Mouse (Mus musculus) ES-Bruce4 (cell line): ENCODE data around the gene Crygd. TPM values are rescaled to one million over a fixed set of nuclear protein-coding genes. Genes with fewer than 3 reads are reported as not detected.
"Not testable (repeated sequence)": the region's sequence is repeated elsewhere in the genome, so short reads cannot be mapped to it uniquely, and the experiment has no call there.

Source experiments
- H3K27ac ChIP-seq: 2 replicates; pipeline ENCODE4 v1.5.1; 2012; ENCODE audit warnings: low read length, inconsistent platforms; ENCODE audit not compliant: insufficient read depth
- H3K27me3 ChIP-seq: 2 replicates; pipeline ENCODE4 v1.6.1; 2012; ENCODE audit warnings: mild to moderate bottlenecking, low read length, inconsistent platforms; ENCODE audit not compliant: control insufficient read depth, poor library complexity, insufficient read depth, severe bottlenecking
- H3K36me3 ChIP-seq: 2 replicates; pipeline ENCODE4 v1.6.1; 2012; ENCODE audit warnings: inconsistent platforms, mild to moderate bottlenecking, low read length, moderate library complexity; ENCODE audit not compliant: control insufficient read depth, poor library complexity, insufficient read depth, severe bottlenecking
- H3K4me1 ChIP-seq: one replicate; pipeline ENCODE4 v1.8.1; 2011; ENCODE audit warnings: low read length; ENCODE audit not compliant: control insufficient read depth, insufficient read depth
- H3K4me3 ChIP-seq: 2 replicates; pipeline ENCODE4 v1.5.1; 2011; ENCODE audit warnings: low read depth, mild to moderate bottlenecking, low read length
- H3K9ac ChIP-seq: 2 replicates; pipeline ENCODE4 v1.6.1; 2012; ENCODE audit warnings: low read depth, mild to moderate bottlenecking, inconsistent platforms; ENCODE audit not compliant: poor library complexity, severe bottlenecking
- H3K9me3 ChIP-seq: replicated peaks from 2 replicates; pipeline ENCODE4 v1.6.1; 2012; ENCODE audit warnings: mild to moderate bottlenecking, low read length, inconsistent platforms; ENCODE audit not compliant: control insufficient read depth, poor library complexity, insufficient read depth, severe bottlenecking
- CTCF ChIP-seq: IDR thresholded peaks from one replicate; pipeline ENCODE4 v1.8.1; 2011; ENCODE audit warnings: low read depth, low read length
- EP300 ChIP-seq: IDR thresholded peaks from 2 replicates; pipeline ENCODE4 v1.6.1; 2011; ENCODE audit warnings: low read depth, low read length; ENCODE audit not compliant: insufficient read depth
- POLR2A ChIP-seq: IDR thresholded peaks from one replicate; pipeline ENCODE4 v1.8.1; 2011; ENCODE audit warnings: low read length; ENCODE audit not compliant: insufficient read depth
- polyA plus RNA-seq: library from polyadenylated mRNA; stranded (reverse); fragments of >200 nt; gene quantifications from 2 replicates; pipeline ENCODE4 v1.2.4, GENCODE M21; 2011; ENCODE audit warnings: low read depth; ENCODE audit not compliant: missing spikeins, insufficient read depth, insufficient read length

The Crygd gene
- polyA plus RNA-seq, 1 experiment: not detected

DNA sequence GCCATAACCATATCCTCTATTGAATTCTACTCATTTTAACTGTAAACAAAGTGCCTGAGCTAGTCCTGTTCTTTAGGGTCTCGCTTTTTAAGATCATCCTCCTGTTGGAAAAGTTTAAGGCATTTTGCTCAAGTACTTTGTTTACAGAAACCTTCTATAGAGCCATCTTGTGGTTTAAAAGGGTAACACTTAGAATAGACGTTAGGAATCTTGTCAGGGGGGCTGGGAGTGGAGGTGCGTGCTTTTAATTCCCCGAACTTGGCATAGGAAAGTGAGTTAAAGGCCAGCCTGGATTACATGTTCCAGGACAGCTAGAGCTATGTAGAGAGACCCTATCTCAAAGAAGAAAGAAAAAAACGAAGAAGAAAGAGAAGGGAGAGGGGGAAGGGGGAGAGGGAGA lies 12.4 kb upstream of the Crygd start:
- Histone ChIP-seq H3K27ac (no peak overlapping the region), H3K36me3 (no peaks in the 10 kb centered on the region), H3K27me3 (no peaks in the 10 kb centered on the region), H3K9me3 (no peaks in the 10 kb centered on the region), H3K4me3 (no peak overlapping the region), H3K4me1 (no peaks in the 10 kb centered on the region), H3K9ac (no peak overlapping the region)
- TF ChIP-seq CTCF: no peak
- no peak for TF ChIP-seq POLR2A
- no peak for TF ChIP-seq EP300

DNA sequence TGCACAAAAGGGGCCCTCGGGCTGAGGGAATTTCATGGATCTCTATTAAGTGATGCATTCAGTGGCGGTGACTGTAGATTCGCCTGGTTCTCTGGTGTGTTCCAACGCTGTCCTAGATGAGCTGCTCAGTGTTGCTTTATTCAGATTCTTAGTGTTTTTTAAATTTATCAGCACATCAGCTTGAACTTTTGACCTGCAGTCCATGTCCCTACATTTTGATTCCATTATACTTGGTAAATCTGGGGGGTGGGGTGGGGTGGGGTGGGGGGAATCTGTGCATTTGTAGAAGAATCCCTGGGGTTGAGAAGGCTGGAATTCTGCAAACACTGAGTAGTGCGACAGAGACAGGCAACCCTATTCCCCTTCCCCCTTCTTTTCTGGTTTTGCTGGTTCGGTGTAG lies 10.3 kb upstream of the Crygd start, which contains the start of gene Crygc:
Gene Crygc (minus strand): TSS at position 101 of the 400 bp plus-strand sequence.
- H3K27me3 ChIP-seq: no peaks in the 10 kb centered on the region
- no peaks in the 10 kb centered on the region for H3K36me3 ChIP-seq
- no peak for TF ChIP-seq POLR2A
- no peak for TF ChIP-seq EP300
- TF ChIP-seq CTCF: no peak
- H3K4me1 ChIP-seq: no peaks in the 10 kb centered on the region
- H3K27ac ChIP-seq: no peak within 1 kb of the TSS
- H3K4me3 ChIP-seq: peak within 1 kb of the TSS; percentile 58
- no peak within 1 kb of the TSS for H3K9ac ChIP-seq
- no peaks in the 10 kb centered on the region for H3K9me3 ChIP-seq

DNA sequence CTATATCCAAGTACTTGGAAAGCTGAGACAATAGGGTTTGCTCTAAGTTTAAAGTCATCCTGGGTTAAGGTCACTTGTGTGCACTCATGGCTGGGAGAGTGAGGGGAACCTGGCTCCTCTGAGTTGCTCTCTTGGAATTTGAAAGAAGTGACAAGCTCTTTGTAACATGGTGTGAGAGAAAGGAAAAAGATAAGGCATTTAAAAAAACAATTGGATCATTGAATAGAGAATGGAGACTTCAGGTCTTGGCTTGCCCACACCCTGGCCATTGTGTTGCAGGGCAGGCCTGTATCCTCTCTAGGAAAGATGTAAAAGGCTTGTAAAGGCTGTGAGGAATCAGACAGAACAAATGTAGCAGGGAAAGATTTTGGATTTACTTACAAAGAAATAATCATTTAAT lies 4.6 kb upstream of the Crygd start:
- no peak overlapping the region; the same call in 1 of the 2 replicates for H3K27ac ChIP-seq
- H3K4me3 ChIP-seq: no peak overlapping the region
- no peaks in the 10 kb centered on the region for H3K27me3 ChIP-seq
- H3K9me3 ChIP-seq: peaks cover 20% of the 10 kb centered on the region
- no peaks in the 10 kb centered on the region for H3K36me3 ChIP-seq
- H3K4me1 ChIP-seq: no peaks in the 10 kb centered on the region
- H3K9ac ChIP-seq: no peak overlapping the region
- TF ChIP-seq CTCF (no peak), EP300 (peak; percentile 40; the same call in 1 of the 2 replicates)

DNA sequence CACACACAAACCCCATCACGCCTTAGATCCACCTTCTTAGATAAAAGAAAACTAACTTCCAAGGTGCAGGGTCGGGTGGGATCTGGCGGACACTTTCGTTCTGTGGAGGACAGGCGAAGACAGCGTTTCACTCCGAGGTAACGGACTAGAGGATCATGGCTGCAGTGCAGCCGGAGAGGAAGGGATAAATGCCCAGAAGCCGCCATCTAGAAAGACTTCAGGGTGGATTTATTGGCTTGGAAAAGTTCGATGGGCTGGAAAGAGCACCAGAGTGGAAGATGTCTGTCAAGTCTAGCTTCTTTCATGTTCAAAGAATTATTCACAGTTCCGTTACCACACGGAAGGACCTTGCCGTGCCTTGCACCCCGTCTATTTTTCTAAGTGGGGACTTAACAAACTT lies 949 bp upstream of the Crygd start:
- no peaks in the 10 kb centered on the region for H3K36me3 ChIP-seq
- H3K27me3 ChIP-seq: no peaks in the 10 kb centered on the region
- H3K9me3 ChIP-seq: peaks cover 20% of the 10 kb centered on the region
- no peak overlapping the region for H3K9ac ChIP-seq
- H3K27ac ChIP-seq: no peak overlapping the region
- no peaks in the 10 kb centered on the region for H3K4me1 ChIP-seq
- TF ChIP-seq EP300: no peak
- TF ChIP-seq POLR2A: no peak
- no peak for TF ChIP-seq CTCF
- no peak overlapping the region for H3K4me3 ChIP-seq

DNA sequence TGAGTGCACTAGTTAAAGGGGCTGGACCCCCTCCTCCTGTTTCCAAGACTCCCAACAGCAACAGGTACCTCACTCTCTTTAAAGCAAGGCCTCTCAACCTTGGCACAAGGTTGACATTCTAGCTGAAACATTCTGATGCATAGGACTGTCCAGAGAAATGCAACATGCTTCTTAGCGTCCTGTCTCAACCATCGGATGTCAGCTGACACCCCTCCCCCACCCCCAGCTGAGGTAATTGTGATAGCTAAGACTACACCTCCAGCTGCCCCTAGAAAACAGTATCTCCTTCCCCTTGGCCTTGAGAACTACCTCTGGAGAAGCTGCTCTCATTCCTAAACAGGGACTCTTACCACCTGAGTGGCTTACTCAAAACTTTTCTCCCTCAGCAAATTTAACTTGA lies 11.1 kb downstream of the Crygd start:
- Histone ChIP-seq H3K4me1 (no peaks in the 10 kb centered on the region), H3K9me3 (no peaks in the 10 kb centered on the region), H3K4me3 (no peak overlapping the region), H3K27ac (no peak overlapping the region), H3K27me3 (no peaks in the 10 kb centered on the region; the same call in 1 of the 2 replicates), H3K9ac (no peak overlapping the region), H3K36me3 (no peaks in the 10 kb centered on the region)
- 0 out of 2 replicates have a peak, but pooled peaks have one; percentile 17 for TF ChIP-seq EP300
- no peak for TF ChIP-seq POLR2A

DNA sequence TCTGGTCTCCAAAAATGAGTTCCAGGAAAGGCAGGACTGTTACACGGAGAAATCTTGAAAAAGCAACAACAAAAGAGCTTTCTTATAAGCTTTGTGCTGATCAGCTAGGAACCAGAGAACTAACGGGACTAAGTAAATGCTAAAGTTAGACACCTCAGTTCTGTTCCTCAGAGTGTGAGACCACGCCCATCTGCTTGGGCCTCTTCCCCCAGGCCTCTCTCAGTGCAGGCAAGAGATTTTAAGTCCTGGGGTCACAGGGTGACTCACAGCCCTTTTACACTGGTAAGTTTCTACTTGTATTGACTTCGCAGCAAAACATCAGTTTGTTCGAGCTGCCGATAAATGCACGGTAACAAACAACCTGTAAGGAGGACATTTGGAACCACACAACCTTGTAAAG lies 11.6 kb downstream of the Crygd start:
- H3K4me3 ChIP-seq: no peak overlapping the region
- no peaks in the 10 kb centered on the region for H3K4me1 ChIP-seq
- no peak overlapping the region for H3K27ac ChIP-seq
- no peaks in the 10 kb centered on the region for H3K9me3 ChIP-seq
- no peaks in the 10 kb centered on the region; the same call in 1 of the 2 replicates for H3K27me3 ChIP-seq
- H3K36me3 ChIP-seq: no peaks in the 10 kb centered on the region
- TF ChIP-seq POLR2A: no peak
- TF ChIP-seq EP300: no peak
- no peak for TF ChIP-seq CTCF
- H3K9ac ChIP-seq: no peak overlapping the region

DNA sequence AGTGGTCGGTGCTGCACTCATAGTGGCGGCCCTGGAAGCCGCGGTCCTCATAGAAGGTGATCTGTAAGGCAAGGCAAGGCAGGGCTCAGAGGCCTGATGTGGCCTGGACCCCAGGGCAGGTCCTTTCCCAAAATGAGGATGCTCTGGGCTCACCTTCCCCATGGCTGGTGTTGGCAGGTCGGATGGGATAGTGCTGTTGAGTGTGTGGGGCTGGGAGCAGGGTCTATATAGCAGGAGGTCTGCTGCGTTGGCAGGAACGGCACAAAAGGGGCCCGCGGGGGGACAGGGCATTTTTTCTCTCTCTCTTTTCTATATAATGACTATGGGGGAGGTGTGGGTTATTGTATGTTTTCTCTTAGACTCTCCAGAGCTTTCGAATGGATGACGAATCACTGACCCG lies 12.3 kb downstream of the Crygd start, which contains the start of gene Cryge:
Gene Cryge (minus strand): TSS at position 198 of the 400 bp plus-strand sequence.
- not testable (repeated sequence) for H3K9ac ChIP-seq, H3K9me3 ChIP-seq, H3K4me1 ChIP-seq, H3K36me3 ChIP-seq, H3K27me3 ChIP-seq, H3K27ac ChIP-seq
- peak within 1 kb of the TSS; percentile 21 for H3K4me3 ChIP-seq
